Mouse (Mus musculus) forebrain, embryonic 14.5 days (tissue): ENCODE results near the gene Tnfrsf14. TPM values are rescaled to one million over a fixed set of nuclear protein-coding genes. Genes with fewer than 3 reads are reported as not detected.

ENCODE experiments used
- ATAC-seq: fragments of 200-750 bp; cut with Nextera tagmentation; 2 replicates; pipeline ENCODE4 v1.8.0; 2017; ENCODE audit warnings: mild to moderate bottlenecking, moderate library complexity
- DNase-seq: peaks from one replicate; pipeline ENCODE4 v3.0.0-alpha.2; 2015; ENCODE audit warnings: low spot score
- H3K27ac ChIP-seq: fragments of 300-500 bp; sonication (generic); 2 replicates; pipeline ENCODE4 v1.5.1; 2014; ENCODE audit warnings: low read depth, mild to moderate bottlenecking, control low read depth, low read length, moderate library complexity
- H3K27me3 ChIP-seq: fragments of 300-500 bp; sonication (generic); replicated peaks from 2 replicates; pipeline ENCODE4 v1.6.1; 2014; ENCODE audit warnings: low read length, control low read depth, mixed read lengths; ENCODE audit not compliant: control insufficient read depth, insufficient read depth
- H3K36me3 ChIP-seq: fragments of 300-500 bp; sonication (generic); 2 replicates; pipeline ENCODE4 v1.6.1; 2014; ENCODE audit warnings: low read length, control low read depth; ENCODE audit not compliant: control insufficient read depth, insufficient read depth
- H3K4me1 ChIP-seq: fragments of 300-500 bp; sonication (generic); 2 replicates; pipeline ENCODE4 v1.6.1; 2014; ENCODE audit warnings: antibody characterized with exemption, low read length, control low read depth; ENCODE audit not compliant: control insufficient read depth, insufficient read depth
- H3K4me2 ChIP-seq: fragments of 300-500 bp; sonication (generic); 2 replicates; pipeline ENCODE4 v1.6.1; 2014; ENCODE audit warnings: mild to moderate bottlenecking, control low read depth, low read length
- H3K4me3 ChIP-seq: fragments of 300-500 bp; sonication (generic); 2 replicates; pipeline ENCODE4 v1.5.1; 2014; ENCODE audit warnings: low read depth, low read length, control low read depth
- H3K9ac ChIP-seq: fragments of 300-500 bp; sonication (generic); 2 replicates; pipeline ENCODE4 v1.6.1; 2014; ENCODE audit warnings: mild to moderate bottlenecking, low read length, control low read depth, moderate library complexity
- H3K9me3 ChIP-seq: fragments of 300-500 bp; sonication (generic); replicated peaks from 2 replicates; pipeline ENCODE4 v1.6.1; 2016; ENCODE audit warnings: low read length, control low read depth, mixed read lengths; ENCODE audit not compliant: control insufficient read depth
- WGBS: fragments of 180-500 bp; shearing (Covaris S2); extraction: QIAGEN DNeasy Blood & Tissue Kit; methylation state at CpG from one replicate; pipeline ENCODE4 v1.1.7; 2014; 5-methylcytosine and 5-hydroxymethylcytosine counted together
- polyA plus RNA-seq: library from polyadenylated mRNA; unstranded; fragments of >200 nt; fragmentation: Nextera tagmentation; extraction: Ambion mirVana; gene quantifications from 2 replicates; pipeline ENCODE4 v1.2.1, GENCODE M21; 2014

Tnfrsf14 gene
- polyA plus RNA-seq, 1 experiment from 2014 or later, result not detected

DNA sequence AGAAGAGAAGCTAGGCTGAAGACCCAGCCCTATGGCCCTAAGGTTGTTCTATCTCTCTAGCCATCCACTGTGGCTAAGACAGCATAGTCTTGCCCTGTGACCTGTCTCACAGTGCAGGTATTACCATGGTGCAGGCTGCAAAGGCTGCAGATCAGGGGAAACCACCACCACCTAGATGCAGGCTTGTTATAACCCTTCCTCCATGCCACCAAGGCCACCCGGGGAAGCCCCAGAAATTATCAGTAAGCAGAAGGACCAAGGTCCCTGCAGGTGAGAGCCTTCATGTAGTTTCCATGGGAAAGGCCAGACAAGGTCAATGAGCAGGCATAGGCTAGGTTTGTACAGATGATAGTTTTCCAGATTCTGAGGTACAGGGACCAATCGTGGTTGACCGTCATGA is 14.5 kb downstream of the Tnfrsf14 start:
- H3K9ac ChIP-seq, result no peak overlapping the region
- 93% methylated on average over 3 of the region's 3 CpGs for whole genome bisulfite sequencing
- ATAC-seq, result no peak

GRCm38 (mm10) chr4:154911644-154912043 is 16.7 kb downstream of the Tnfrsf14 start:
- ATAC-seq (no peak), DNase-seq (no peak)

More for the DNA sequence above, 14.5 kb downstream of the Tnfrsf14 start:
- DNase-seq, result no peak
- Histone ChIP-seq H3K4me2 (no peak overlapping the region), H3K27ac (no peak overlapping the region), H3K4me1 (no peaks in the 10 kb centered on the region), H3K9me3 (no peaks in the 10 kb centered on the region), H3K27me3 (no peaks in the 10 kb centered on the region), H3K4me3 (no peak overlapping the region), H3K36me3 (no peaks in the 10 kb centered on the region)

GRCm38 (mm10) chr4:154910606-154911522 is 17.5 kb downstream of the Tnfrsf14 start:
- 14% methylated on average over 15 of the region's 15 CpGs for WGBS

More at GRCm38 (mm10) chr4:154911644-154912043, 16.7 kb downstream of the Tnfrsf14 start:
- H3K4me3 ChIP-seq, result no peak overlapping the region
- H3K9me3 ChIP-seq, result no peaks in the 10 kb centered on the region
- no peak overlapping the region for H3K27ac ChIP-seq
- no peaks in the 10 kb centered on the region for H3K36me3 ChIP-seq
- no peaks in the 10 kb centered on the region for H3K4me1 ChIP-seq
- WGBS, result 74% methylated on average over 2 of the region's 2 CpGs
- no peak overlapping the region for H3K4me2 ChIP-seq
- no peak overlapping the region for H3K9ac ChIP-seq
- no peaks in the 10 kb centered on the region for H3K27me3 ChIP-seq

DNA sequence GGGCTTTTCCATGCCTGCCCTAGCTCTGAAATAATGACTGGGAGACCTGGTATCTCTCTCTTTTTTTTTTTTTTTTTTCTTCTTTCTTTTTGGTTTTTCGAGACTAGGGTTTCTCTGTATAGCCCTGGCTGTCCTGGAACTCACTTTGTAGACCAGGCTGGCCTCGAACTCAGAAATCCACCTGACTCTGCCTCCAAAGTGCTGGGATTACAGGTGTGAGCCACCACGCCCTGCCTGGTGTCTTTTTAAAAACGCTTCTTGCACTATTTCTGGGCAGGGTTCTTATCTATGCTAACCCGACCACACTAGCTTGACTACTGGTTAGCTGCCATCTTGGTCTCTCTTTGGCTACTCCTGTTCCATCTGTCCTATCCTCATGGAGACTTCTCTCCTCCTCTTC is 19.9 kb downstream of the Tnfrsf14 start:
- Histone ChIP-seq H3K27ac (no peak overlapping the region), H3K9ac (no peak overlapping the region), H3K9me3 (no peaks in the 10 kb centered on the region), H3K27me3 (no peaks in the 10 kb centered on the region), H3K4me3 (no peak overlapping the region), H3K4me2 (no peak overlapping the region), H3K4me1 (peaks cover 6% of the 10 kb centered on the region; the same call in 1 of the 2 replicates), H3K36me3 (no peaks in the 10 kb centered on the region)
- ATAC-seq (no peak), DNase-seq (no peak)
- WGBS, result 90% methylated on average over 5 of the region's 5 CpGs

More at GRCm38 (mm10) chr4:154910606-154911522, 17.5 kb downstream of the Tnfrsf14 start:
- no peaks in the 10 kb centered on the region for H3K4me1 ChIP-seq
- no peak overlapping the region for H3K4me2 ChIP-seq
- no peak overlapping the region for H3K27ac ChIP-seq
- no peak overlapping the region for H3K4me3 ChIP-seq
- ATAC-seq (no peak), DNase-seq (no peak)
- H3K9ac ChIP-seq, result no peak overlapping the region
- no peaks in the 10 kb centered on the region for H3K36me3 ChIP-seq
- no peaks in the 10 kb centered on the region for H3K9me3 ChIP-seq
- no peaks in the 10 kb centered on the region for H3K27me3 ChIP-seq

- no peak overlapping the region for H3K4me3 ChIP-seq
- 0 out of 2 replicates have a peak overlapping the region, but pooled peaks have one; percentile 11 for H3K27ac ChIP-seq
- no peaks in the 10 kb centered on the region for H3K36me3 ChIP-seq
- 0 out of 2 replicates have a peak overlapping the region, but pooled peaks have one; percentile 14 for H3K4me2 ChIP-seq
- DNase-seq (peak; percentile 89), ATAC-seq (peak; percentile 78)
- H3K27me3 ChIP-seq, result no peaks in the 10 kb centered on the region
- H3K4me1 ChIP-seq, result peaks cover 6% of the 10 kb centered on the region; the same call in 1 of the 2 replicates
- H3K9me3 ChIP-seq, result no peaks in the 10 kb centered on the region
- 46% methylated on average over 17 of the region's 17 CpGs for WGBS
- H3K9ac ChIP-seq, result no peak overlapping the region
These were observed 20.5 kb downstream of the Tnfrsf14 start for GRCm38 (mm10) chr4:154907833-154908232.

GRCm38 (mm10) chr4:154904185-154905071 is 23.9 kb downstream of the Tnfrsf14 start:
- peak overlapping the region; percentile 52; the same call in 1 of the 2 replicates for H3K9ac ChIP-seq
- no peak overlapping the region for H3K27ac ChIP-seq
- H3K4me3 ChIP-seq, result peak overlapping the region; percentile 34
- peak; percentile 94 for ATAC-seq
- WGBS, result 6% methylated on average over 16 of the region's 16 CpGs
- peaks cover 6% of the 10 kb centered on the region; the same call in 1 of the 2 replicates for H3K4me1 ChIP-seq
- peak overlapping the region; percentile 65 for H3K4me2 ChIP-seq
- no peaks in the 10 kb centered on the region for H3K36me3 ChIP-seq
- H3K9me3 ChIP-seq, result no peaks in the 10 kb centered on the region
- peak; percentile 93 for DNase-seq
- H3K27me3 ChIP-seq, result no peaks in the 10 kb centered on the region

GRCm38 (mm10) chr4:154902371-154902770 is 26.0 kb downstream of the Tnfrsf14 start:
- no peaks in the 10 kb centered on the region for H3K9me3 ChIP-seq
- H3K27me3 ChIP-seq, result no peaks in the 10 kb centered on the region
- H3K27ac ChIP-seq, result no peak overlapping the region
- peaks cover 16% of the 10 kb centered on the region; the same call in 1 of the 2 replicates for H3K4me1 ChIP-seq
- no peak overlapping the region for H3K4me3 ChIP-seq
- 88% methylated on average over 2 of the region's 2 CpGs for WGBS
- no peak overlapping the region for H3K4me2 ChIP-seq
- DNase-seq, result no peak
- no peak for ATAC-seq
- H3K36me3 ChIP-seq, result no peaks in the 10 kb centered on the region
- no peak overlapping the region for H3K9ac ChIP-seq

DNA sequence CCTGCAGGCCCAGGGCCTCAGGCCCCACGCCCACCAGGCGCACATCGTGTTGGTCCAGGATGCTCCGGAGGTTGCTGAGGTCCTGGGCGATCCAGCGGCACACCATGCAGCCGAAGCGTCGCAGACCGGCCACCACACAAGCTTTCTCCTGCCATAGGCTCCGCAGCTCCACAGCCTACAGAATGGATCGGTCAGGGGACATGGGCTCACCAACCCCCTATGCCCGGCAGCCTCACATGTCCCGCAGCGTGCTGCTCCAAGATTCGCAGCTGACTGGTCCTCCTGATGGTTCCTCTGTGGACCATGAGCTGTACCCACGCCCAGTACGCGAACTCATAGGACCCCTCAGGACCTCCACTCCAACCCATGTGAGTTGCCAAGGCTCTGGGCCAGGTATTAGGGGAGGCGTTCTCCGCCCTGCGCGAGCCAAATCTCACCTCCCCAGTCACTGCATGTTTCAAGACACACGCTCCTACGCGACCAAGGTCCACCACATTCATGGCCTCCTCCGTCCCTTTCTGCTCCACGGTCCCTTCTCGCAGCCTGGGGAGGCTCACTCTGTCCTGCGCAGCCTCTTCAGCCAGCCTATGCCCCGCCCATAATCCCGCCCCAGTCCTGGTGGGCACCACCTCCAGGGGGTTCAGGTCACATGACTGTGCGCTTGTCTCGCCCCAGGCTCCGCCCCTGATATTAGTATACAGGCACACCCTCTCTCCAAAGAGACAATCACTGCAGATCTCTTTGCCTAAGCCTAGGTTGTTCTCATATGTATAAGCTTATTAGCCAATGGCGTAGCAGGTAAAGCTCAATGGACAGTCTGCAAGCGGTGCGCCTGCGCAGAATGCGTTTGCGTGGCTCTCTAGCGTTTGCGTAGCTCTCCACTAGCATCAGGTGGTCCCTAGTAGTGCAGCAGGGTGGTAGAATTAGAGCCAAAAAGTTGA is 29.6 kb downstream of the Tnfrsf14 start, which contains the start of gene Fam213b:
Fam213b (minus strand) TSS at position 630 of the 941 bp plus-strand sequence.
- H3K36me3 ChIP-seq, result no peaks in the 10 kb centered on the region
- 3% methylated on average over 43 of the region's 43 CpGs for WGBS
- ATAC-seq (peak; percentile 98), DNase-seq (peak; percentile 94)
- H3K27ac ChIP-seq, result 0 out of 2 replicates have a peak within 1 kb of the TSS, but pooled peaks have one; percentile 6
- H3K9me3 ChIP-seq, result no peaks in the 10 kb centered on the region
- H3K27me3 ChIP-seq, result no peaks in the 10 kb centered on the region
- H3K9ac ChIP-seq, result peak within 1 kb of the TSS; percentile 73
- peaks cover 11% of the 10 kb centered on the region; the same call in 1 of the 2 replicates for H3K4me1 ChIP-seq
- peak within 1 kb of the TSS; percentile 94 for H3K4me2 ChIP-seq
- peak within 1 kb of the TSS; percentile 53 for H3K4me3 ChIP-seq
